23 mouse cellular contexts compared by ENCODE assay signal in genomic region chr7:111605663-111606062, GRCm38 (mm10).
"Had no signal": no experiment of that assay in that cellular context is flagged by ENCODE, and none has a peak within 500 bp of the region (broad histone marks: within the 10 kb centered on the region; RNA-seq: fewer than 3 reads in every experiment).

No protein-coding gene starts in this region.

- H3K4me1 ChIP-seq: heart, embryonic 12.5 days; hindbrain, embryonic 12.5 days; intestine, embryonic 15.5 days had no signal

- H3K27me3 ChIP-seq: heart, embryonic 12.5 days; hindbrain, embryonic 12.5 days; intestine, embryonic 15.5 days; limb, embryonic 13.5 days; limb, embryonic 15.5 days; liver, embryonic 12.5 days had no signal

- H3K27ac ChIP-seq: gastrocnemius, adult 2 months; heart, embryonic 10.5 days; hindbrain, embryonic 10.5 days; hindbrain, embryonic 12.5 days; hindbrain, embryonic 14.5 days; intestine, embryonic 15.5 days; limb, embryonic 13.5 days; limb, embryonic 15.5 days; liver, embryonic 12.5 days; liver, embryonic 14.5 days had no signal

- H3K36me3 ChIP-seq: heart, embryonic 10.5 days; heart, embryonic 12.5 days; hindbrain, embryonic 10.5 days; hindbrain, embryonic 12.5 days; intestine, embryonic 15.5 days; limb, embryonic 13.5 days; limb, embryonic 15.5 days; liver, embryonic 12.5 days had no signal

- H3K9me3 ChIP-seq: heart, embryonic 10.5 days; heart, embryonic 12.5 days; hindbrain, embryonic 10.5 days; hindbrain, embryonic 12.5 days; intestine, embryonic 15.5 days; limb, embryonic 13.5 days; limb, embryonic 15.5 days; liver, embryonic 12.5 days had no signal

- H3K4me3 ChIP-seq: gastrocnemius, adult 2 months; heart, embryonic 10.5 days; heart, embryonic 12.5 days; hindbrain, embryonic 10.5 days; hindbrain, embryonic 12.5 days; intestine, embryonic 15.5 days; limb, embryonic 13.5 days; limb, embryonic 15.5 days; liver, embryonic 12.5 days had no signal

- DNase-seq: gastrocnemius, adult 2 months; gastrocnemius, postnatal 10 days; gastrocnemius, postnatal 25 days; heart, adult 18-20 months; heart, postnatal 10 days; heart, postnatal 4 days; kidney, adult 18-20 months; kidney, adult 8-10 months; kidney, postnatal 10 days; kidney, postnatal 25 days; layer of hippocampus, adult 9-11 months; layer of hippocampus, postnatal 36 days; left cerebral cortex, postnatal 4 days had no signal
